Mouse (Mus musculus): ENCODE data around the gene Arl6ip4.

DNA sequence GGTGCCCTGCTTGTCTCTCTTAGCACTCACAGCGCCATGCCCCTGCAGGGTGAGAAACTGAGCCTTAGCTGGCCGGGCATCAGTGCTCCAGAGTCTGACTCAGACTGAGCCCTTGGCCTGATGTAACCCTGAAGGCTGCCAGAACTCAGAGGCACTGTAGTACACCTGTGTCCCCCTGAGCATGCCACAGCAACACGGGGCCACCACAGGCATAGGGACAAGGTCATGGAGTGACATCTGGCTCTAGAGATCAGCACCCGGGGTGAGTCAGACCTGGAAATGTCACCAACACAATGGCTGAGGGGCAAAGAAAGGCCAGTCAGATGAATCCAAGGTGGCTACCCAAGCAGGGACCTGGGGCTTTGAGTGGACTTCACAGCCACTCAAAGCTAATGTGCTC, 29.0 kb upstream of the Arl6ip4 start:
- no peak for TF ChIP-seq CTCF (IDR thresholded peaks at IDR 0.05; ENCODE audit: extremely low read depth, insufficient read depth, insufficient read length, insufficient replicate concordance)
- no peak for TF ChIP-seq POLR2A (IDR thresholded peaks at IDR 0.05; ENCODE audit: low read depth, low read length)

All from spleen, adult 2 months (tissue).